Mouse (Mus musculus): Measurements from ENCODE around the gene Usf2. TPM values are rescaled to one million over a fixed set of nuclear protein-coding genes. Genes with fewer than 3 reads are reported as not detected.
A peak's percentile ranks its signal among the peaks of the same experiment; 100 is the strongest.
"Not testable (repeated sequence)": the region's sequence is repeated elsewhere in the genome, so short reads cannot be mapped to it uniquely, and the experiment has no call there.

The Usf2 gene
- total RNA-seq, 1 experiment from 2014 or later = 139 TPM

- peak; percentile 50 for ATAC-seq (replicated peaks; ENCODE audit: insufficient number of reproducible peaks, low FRiP score, low TSS enrichment, poor library complexity, severe bottlenecking)
Measured at GRCm38 (mm10) chr7:30935422-30936099, 21.0 kb downstream of the Usf2 start.

GRCm38 (mm10) chr7:30924581-30924980 is 32.0 kb downstream of the Usf2 start, which contains the start of gene Hamp2:
Hamp2 (minus strand) TSS chr7:30924681.
- not testable (repeated sequence) for ATAC-seq (replicated peaks; ENCODE audit: insufficient number of reproducible peaks, low FRiP score, low TSS enrichment, poor library complexity, severe bottlenecking)

GRCm38 (mm10) chr7:30924071-30924470 is 32.5 kb downstream of the Usf2 start:
- no peak for ATAC-seq (replicated peaks; ENCODE audit: insufficient number of reproducible peaks, low FRiP score, low TSS enrichment, poor library complexity, severe bottlenecking)

- not testable (repeated sequence) for ATAC-seq (replicated peaks; ENCODE audit: insufficient number of reproducible peaks, low FRiP score, low TSS enrichment, poor library complexity, severe bottlenecking)
Measured at GRCm38 (mm10) chr7:30922490-30922889, 34.1 kb downstream of the Usf2 start.

GRCm38 (mm10) chr7:30920217-30920616 is 36.4 kb downstream of the Usf2 start:
- ATAC-seq (replicated peaks; ENCODE audit: insufficient number of reproducible peaks, low FRiP score, low TSS enrichment, poor library complexity, severe bottlenecking) = no peak

GRCm38 (mm10) chr7:30917219-30917618 is 39.4 kb downstream of the Usf2 start:
- ATAC-seq (replicated peaks; ENCODE audit: insufficient number of reproducible peaks, low FRiP score, low TSS enrichment, poor library complexity, severe bottlenecking) = no peak

GRCm38 (mm10) chr7:30916713-30917112 is 39.9 kb downstream of the Usf2 start:
- no peak for ATAC-seq (replicated peaks; ENCODE audit: insufficient number of reproducible peaks, low FRiP score, low TSS enrichment, poor library complexity, severe bottlenecking)

GRCm38 (mm10) chr7:30914732-30915131 is 41.9 kb downstream of the Usf2 start, which contains the start of gene Mag:
Mag (minus strand) TSS chr7:30914873.
- no peak for ATAC-seq (replicated peaks; ENCODE audit: insufficient number of reproducible peaks, low FRiP score, low TSS enrichment, poor library complexity, severe bottlenecking)

GRCm38 (mm10) chr7:30909773-30910172 is 46.8 kb downstream of the Usf2 start:
- ATAC-seq (replicated peaks; ENCODE audit: insufficient number of reproducible peaks, low FRiP score, low TSS enrichment, poor library complexity, severe bottlenecking) = no peak

GRCm38 (mm10) chr7:30908992-30909431 is 47.6 kb downstream of the Usf2 start:
- ATAC-seq (replicated peaks; ENCODE audit: insufficient number of reproducible peaks, low FRiP score, low TSS enrichment, poor library complexity, severe bottlenecking) = peak; percentile 14; the same call in 1 of the 2 replicates

GRCm38 (mm10) chr7:30908277-30908991 is 48.2 kb downstream of the Usf2 start:
- no peak for ATAC-seq (replicated peaks; ENCODE audit: insufficient number of reproducible peaks, low FRiP score, low TSS enrichment, poor library complexity, severe bottlenecking)

GRCm38 (mm10) chr7:30904042-30904441 is 52.6 kb downstream of the Usf2 start:
- ATAC-seq (replicated peaks; ENCODE audit: insufficient number of reproducible peaks, low FRiP score, low TSS enrichment, poor library complexity, severe bottlenecking) = no peak

Other genes starting within 250 kb of the Usf2 start
- 0.75 TPM in 1 of 3 replicates, not detected in the others for gene Atp4a, start 244.6 kb downstream of the Usf2 start, total RNA-seq (2017)
- gene Tmem147, start 227.3 kb downstream of the Usf2 start, total RNA-seq (2017) = 14.0 to 17.1 TPM (median 17.0 TPM) in 3 replicates
- gene Gapdhs, start 213.1 kb downstream of the Usf2 start, total RNA-seq (2017) = 0.85 to 1.9 TPM in 2 of 3 replicates, not detected in the other
- 2.3 TPM in 1 of 3 replicates, not detected in the others for gene Sbsn, start 205.3 kb downstream of the Usf2 start, total RNA-seq (2017)
- not detected in 3 replicates for gene Dmkn, start 193.0 kb downstream of the Usf2 start, total RNA-seq (2017)
- gene Krtdap, start 168.9 kb downstream of the Usf2 start, total RNA-seq (2017) = not detected in 3 replicates
- gene Ffar2, start 133.0 kb downstream of the Usf2 start, total RNA-seq (2017) = 0.19 to 3.1 TPM (median 1.2 TPM) in 3 replicates
- gene Ffar3, start 100.6 kb downstream of the Usf2 start, total RNA-seq (2017) = not detected in 3 replicates
- 0.10 to 1.5 TPM (median 0.32 TPM) in 3 replicates for gene Ffar1, start 95.2 kb downstream of the Usf2 start, total RNA-seq (2017)
- 45.5 to 101 TPM (median 62.1 TPM) in 3 replicates for gene Cd22, start 76.5 kb downstream of the Usf2 start, total RNA-seq (2017)
- 2.5 to 6.9 TPM (median 3.5 TPM) in 3 replicates for gene Mag, start 41.9 kb downstream of the Usf2 start, total RNA-seq (2017)
- gene Hamp2, start 32.1 kb downstream of the Usf2 start, total RNA-seq (2017) = not detected in 3 replicates
- gene Hamp, start 12.8 kb downstream of the Usf2 start, total RNA-seq (2017) = not detected in 3 replicates
- gene Lsr, start 16.7 kb upstream of the Usf2 start, total RNA-seq (2017) = 2.2 to 5.1 TPM (median 2.9 TPM) in 3 replicates
- 1.3 TPM in 1 of 3 replicates, not detected in the others for gene Fam187b, start 17.0 kb upstream of the Usf2 start, total RNA-seq (2017)
- 930 to 1,250 TPM (median 1,146 TPM) in 3 replicates for gene Fxyd5, start 85.7 kb upstream of the Usf2 start, total RNA-seq (2017)
- not detected in 3 replicates for gene Fxyd7, start 94.7 kb upstream of the Usf2 start, total RNA-seq (2017)
- gene Fxyd1, start 100.4 kb upstream of the Usf2 start, total RNA-seq (2017) = not detected in 3 replicates
- gene Lgi4, start 102.5 kb upstream of the Usf2 start, total RNA-seq (2017) = 0.21 to 0.49 TPM (median 0.38 TPM) in 3 replicates
- gene Fxyd3, start 119.9 kb upstream of the Usf2 start, total RNA-seq (2017) = 0.29 TPM in 1 of 3 replicates, not detected in the others
- 0.49 to 1.9 TPM (median 0.57 TPM) in 3 replicates for gene Hpn, start 158.5 kb upstream of the Usf2 start, total RNA-seq (2017)
- gene Scn1b, start 170.2 kb upstream of the Usf2 start, total RNA-seq (2017) = 3.0 to 4.3 TPM (median 4.1 TPM) in 3 replicates
- gene Gramd1a, start 199.1 kb upstream of the Usf2 start, total RNA-seq (2017) = 60.2 to 141 TPM (median 71.3 TPM) in 3 replicates